Mouse (Mus musculus): Measurements from ENCODE around the gene Gm26661.

DNA sequence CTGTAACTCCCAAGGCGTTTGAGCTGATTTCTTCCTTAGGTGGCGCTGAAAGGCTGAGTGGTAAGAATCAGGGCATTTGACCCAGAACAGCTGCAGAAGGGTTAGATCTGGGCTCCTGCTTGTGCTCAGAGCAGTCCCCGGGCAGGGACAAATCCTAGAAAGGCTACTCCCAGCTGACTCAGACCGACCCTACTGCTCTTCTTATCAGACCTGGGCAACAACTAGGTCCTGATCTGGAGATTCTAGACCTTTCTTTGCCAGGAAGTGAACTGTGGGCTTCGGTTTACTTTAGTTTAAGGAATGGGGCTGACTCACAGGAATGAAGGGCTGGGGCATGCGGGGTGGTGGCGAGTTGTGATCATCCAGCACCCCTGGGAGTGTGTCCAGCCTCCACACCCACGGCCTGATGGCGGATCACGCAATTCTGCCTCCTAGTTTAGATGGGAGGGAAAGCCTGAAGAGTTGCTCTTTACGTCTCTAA is 17.2 kb downstream of the Gm26661 start:
- TF ChIP-seq USF1 (IDR thresholded peaks at IDR 0.05; ENCODE audit: low read depth, low read length) (no peak), ELF1 (IDR thresholded peaks at IDR 0.05; ENCODE audit: low read depth, low read length) (no peak)
